ENCODE assay signal across 9 mouse cellular contexts in the genomic region with DNA sequence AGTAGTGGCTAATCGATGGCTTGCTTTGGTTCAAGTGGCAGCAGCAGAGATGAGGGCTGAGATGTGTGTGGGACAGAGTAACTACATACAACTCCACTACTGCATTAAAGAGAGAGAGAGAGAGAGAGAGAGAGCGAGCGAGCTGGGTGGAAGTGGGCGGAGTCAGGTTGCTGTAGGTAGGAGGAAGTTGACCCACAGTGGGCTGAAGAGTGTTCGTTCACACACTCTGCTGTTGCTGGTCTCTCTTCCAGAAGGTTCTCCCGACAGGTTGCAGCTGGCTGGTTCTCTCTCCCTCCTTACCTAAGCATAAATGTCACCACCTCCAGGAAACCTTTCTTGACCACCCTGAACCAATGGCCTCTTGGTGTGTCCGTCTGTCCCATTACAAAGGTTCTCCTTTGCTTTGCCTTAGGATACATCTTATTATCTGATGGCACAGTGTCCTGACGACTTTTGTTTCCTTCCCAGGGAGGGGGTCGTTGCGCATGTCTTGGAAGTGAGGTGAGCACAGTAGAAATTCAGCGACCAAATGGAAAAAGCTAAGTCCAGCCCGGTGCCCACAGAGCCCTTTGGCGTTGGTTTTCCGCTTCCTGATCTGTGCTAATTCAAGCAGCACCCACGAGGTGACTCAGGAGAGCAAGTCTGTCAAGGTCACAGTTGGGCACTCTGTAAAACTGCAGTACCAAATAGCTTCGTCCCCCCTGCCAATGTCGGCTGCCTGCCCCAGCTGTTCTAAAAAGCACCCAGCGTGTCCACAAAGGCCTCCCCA. TPM values are rescaled to one million over a fixed set of nuclear protein-coding genes. Genes with fewer than 3 reads are reported as not detected.
DNase-seq lines count a peak whose midpoint lies in the region; ATAC-seq and TF ChIP-seq lines count a peak whose summit lies in the region.
"Had no signal": no experiment of that assay in that cellular context is flagged by ENCODE, and none has a peak within 500 bp of the region (broad histone marks: within the 10 kb centered on the region; RNA-seq: fewer than 3 reads in every experiment).

No protein-coding gene starts in this region.

- DNase-seq in kidney, adult 2 months: peak; percentile 60
- DNase-seq in kidney, postnatal 4 days: no peak
- peak; percentile 69 to 80 for DNase-seq in thymus, postnatal 36 days
- DNase-seq in embryo, embryonic 9.5 days (ENCODE audit: extremely low spot score): no peak
- DNase-seq in cerebellum, postnatal 14 days: no peak

- no peaks in the 10 kb centered on the region for H3K36me3 ChIP-seq in kidney, adult 2 months (ENCODE audit: control insufficient read depth, insufficient read depth, low read length)
- 0 out of 2 replicates have a peak, but pooled peaks cover 9% of the 10 kb centered on the region for H3K36me3 ChIP-seq in heart, embryonic 14.5 days (ENCODE audit: control insufficient read depth, insufficient read depth, low read length)
- no peaks in the 10 kb centered on the region for H3K36me3 ChIP-seq in liver, embryonic 16.5 days (ENCODE audit: control insufficient read depth, insufficient read depth)
- 0 out of 2 replicates have a peak, but pooled peaks cover 4% of the 10 kb centered on the region for H3K36me3 ChIP-seq in intestine, embryonic 16.5 days (ENCODE audit: control insufficient read depth, insufficient read depth, low read length)

- H3K27ac ChIP-seq in kidney, adult 2 months (ENCODE audit: insufficient read depth, low read depth, low read length): peak overlapping the region; percentile 66
- H3K27ac ChIP-seq in heart, embryonic 14.5 days (replicated peaks in 1 of 2; ENCODE audit: control insufficient read depth in 1 of 2, insufficient read depth in 1 of 2, low read depth in 2 of 2, low read length in 2 of 2): peak overlapping the region; percentile 25 to 54; a peak in 2 of 4 replicates
- peak overlapping the region; percentile 45; the same call in 1 of the 2 replicates for H3K27ac ChIP-seq in liver, embryonic 16.5 days (ENCODE audit: low read length)
- H3K27ac ChIP-seq in intestine, embryonic 16.5 days (ENCODE audit: low read length): no peak overlapping the region

- no peak for ATAC-seq in heart, embryonic 14.5 days (ENCODE audit: insufficient number of reproducible peaks, insufficient read depth, low FRiP score, low read depth)
- 0 out of 2 replicates have a peak, but pooled peaks have one; percentile 19 for ATAC-seq in liver, embryonic 16.5 days (ENCODE audit: low read depth)
- ATAC-seq in intestine, embryonic 16.5 days: no peak

- no peak overlapping the region for H3K4me2 ChIP-seq in heart, embryonic 14.5 days (ENCODE audit: low read length)
- peak overlapping the region; percentile 48 for H3K4me2 ChIP-seq in liver, embryonic 16.5 days (ENCODE audit: low read depth, low read length)
- no peak overlapping the region for H3K4me2 ChIP-seq in intestine, embryonic 16.5 days (ENCODE audit: low read depth, low read length)

- H3K4me3 ChIP-seq in kidney, adult 2 months (ENCODE audit: insufficient read depth, low read depth, low read length): no peak overlapping the region
- no peak overlapping the region for H3K4me3 ChIP-seq in heart, embryonic 14.5 days (ENCODE audit: control insufficient read depth in 1 of 2, insufficient read depth in 1 of 2, low read depth in 1 of 2, low read length in 2 of 2)
- no peak overlapping the region for H3K4me3 ChIP-seq in liver, embryonic 16.5 days (ENCODE audit: low read depth, low read length)
- H3K4me3 ChIP-seq in intestine, embryonic 16.5 days (ENCODE audit: low read length): no peak overlapping the region

- no peak for TF ChIP-seq POLR2A in kidney, adult 2 months (IDR thresholded peaks at IDR 0.05; ENCODE audit: low read depth, low read length)

- H3K4me1 ChIP-seq in kidney, adult 2 months (ENCODE audit: control insufficient read depth, insufficient read depth, low read length): no peaks in the 10 kb centered on the region
- H3K4me1 ChIP-seq in heart, embryonic 14.5 days (ENCODE audit: control insufficient read depth in 2 of 2, insufficient read depth in 2 of 2, low read length in 2 of 2): peaks cover 9 to 12% of the 10 kb centered on the region in 2 experiments
- peaks cover 26% of the 10 kb centered on the region for H3K4me1 ChIP-seq in liver, embryonic 16.5 days (ENCODE audit: control insufficient read depth, low read depth, low read length)
- H3K4me1 ChIP-seq in intestine, embryonic 16.5 days (ENCODE audit: control insufficient read depth, insufficient read depth, low read length): peaks cover 11% of the 10 kb centered on the region

- H3K27me3 ChIP-seq in kidney, adult 2 months (replicated peaks; ENCODE audit: control insufficient read depth, insufficient read depth, low read length): no peaks in the 10 kb centered on the region
- H3K27me3 ChIP-seq in heart, embryonic 14.5 days (ENCODE audit: control insufficient read depth, insufficient read depth, low read length): no peaks in the 10 kb centered on the region
- no peaks in the 10 kb centered on the region; the same call in 1 of the 2 replicates for H3K27me3 ChIP-seq in liver, embryonic 16.5 days (ENCODE audit: control insufficient read depth, insufficient read depth, low read depth, low read length)
- H3K27me3 ChIP-seq in intestine, embryonic 16.5 days (replicated peaks; ENCODE audit: control insufficient read depth, insufficient read depth, low read length): no peaks in the 10 kb centered on the region

- 49% methylated on average over 18 of the region's 18 CpGs for WGBS in kidney, adult 2 months
- 56% methylated on average over 18 of the region's 18 CpGs for WGBS in heart, embryonic 14.5 days
- WGBS in liver, embryonic 16.5 days (ENCODE audit: insufficient replicate concordance): 25% methylated on average over 17 of the region's 18 CpGs
- 77% methylated on average over 18 of the region's 18 CpGs for WGBS in intestine, embryonic 16.5 days

- H3K9ac ChIP-seq in heart, embryonic 14.5 days (ENCODE audit: low read length): peak overlapping the region; percentile 38; the same call in 1 of the 2 replicates
- no peak overlapping the region; the same call in 1 of the 2 replicates for H3K9ac ChIP-seq in liver, embryonic 16.5 days (ENCODE audit: low read depth, low read length)
- no peak overlapping the region for H3K9ac ChIP-seq in intestine, embryonic 16.5 days (ENCODE audit: low read depth, low read length)

- H3K9me3 ChIP-seq in heart, embryonic 14.5 days (ENCODE audit: control insufficient read depth, low read length): 0 out of 2 replicates have a peak, but pooled peaks cover 2% of the 10 kb centered on the region
- H3K9me3 ChIP-seq in liver, embryonic 16.5 days (replicated peaks; ENCODE audit: control insufficient read depth, low read length): no peaks in the 10 kb centered on the region
- no peaks in the 10 kb centered on the region for H3K9me3 ChIP-seq in intestine, embryonic 16.5 days (ENCODE audit: control insufficient read depth, low read length)

- no peak for TF ChIP-seq CTCF in kidney, adult 2 months (conservative IDR thresholded peaks at IDR 0.05; ENCODE audit: insufficient read depth, insufficient read length, low read depth, low read length)

RNA-seq across cellular contexts. Expression of a gene that starts 6.7 kb away (rescaled TPM):
- 12.1 and 13.4 TPM in 2 replicates for polyA plus RNA-seq in kidney, adult 2 months (2012; rRNA removed)
- polyA plus RNA-seq in heart, embryonic 14.5 days (2014; fragmentation: Nextera tagmentation; extraction: Ambion mirVana): 0.99 and 2.0 TPM in 2 replicates
- 1.7 and 2.3 TPM in 2 replicates for polyA plus RNA-seq in liver, embryonic 16.5 days (2015; fragmentation: Nextera tagmentation; extraction: Ambion mirVana)
- 2.5 and 2.8 TPM in 2 replicates for polyA plus RNA-seq in intestine, embryonic 16.5 days (2015; fragmentation: Nextera tagmentation; extraction: Ambion mirVana)

RNA-seq across cellular contexts. Expression of a gene that starts 16.2 kb away (rescaled TPM):
- 6.7 and 8.8 TPM in 2 replicates for polyA plus RNA-seq in kidney, adult 2 months (2012; rRNA removed)
- 7.9 and 9.3 TPM in 2 replicates for polyA plus RNA-seq in heart, embryonic 14.5 days (2014; fragmentation: Nextera tagmentation; extraction: Ambion mirVana)
- polyA plus RNA-seq in liver, embryonic 16.5 days (2015; fragmentation: Nextera tagmentation; extraction: Ambion mirVana): 3.5 and 4.1 TPM in 2 replicates
- polyA plus RNA-seq in intestine, embryonic 16.5 days (2015; fragmentation: Nextera tagmentation; extraction: Ambion mirVana): 6.6 and 6.9 TPM in 2 replicates

RNA-seq across cellular contexts. Expression of a gene that starts 43.4 kb away (rescaled TPM):
- 34.2 and 35.1 TPM in 2 replicates for polyA plus RNA-seq in kidney, adult 2 months (2012; rRNA removed)
- 53.0 and 64.3 TPM in 2 replicates for polyA plus RNA-seq in heart, embryonic 14.5 days (2014; fragmentation: Nextera tagmentation; extraction: Ambion mirVana)
- 63.8 and 73.2 TPM in 2 replicates for polyA plus RNA-seq in liver, embryonic 16.5 days (2015; fragmentation: Nextera tagmentation; extraction: Ambion mirVana)
- polyA plus RNA-seq in intestine, embryonic 16.5 days (2015; fragmentation: Nextera tagmentation; extraction: Ambion mirVana): 64.3 and 66.3 TPM in 2 replicates

RNA-seq across cellular contexts. Expression of a gene that starts 56.7 kb away (rescaled TPM):
- 418 and 439 TPM in 2 replicates for polyA plus RNA-seq in kidney, adult 2 months (2012; rRNA removed)
- not detected in 2 replicates for polyA plus RNA-seq in heart, embryonic 14.5 days (2014; fragmentation: Nextera tagmentation; extraction: Ambion mirVana)
- 110 and 129 TPM in 2 replicates for polyA plus RNA-seq in liver, embryonic 16.5 days (2015; fragmentation: Nextera tagmentation; extraction: Ambion mirVana)
- 9.0 and 9.9 TPM in 2 replicates for polyA plus RNA-seq in intestine, embryonic 16.5 days (2015; fragmentation: Nextera tagmentation; extraction: Ambion mirVana)
- polyA plus RNA-seq: embryonic facial prominence, embryonic 11.5 days had no signal

RNA-seq across cellular contexts. Expression of a gene that starts 57.6 kb away (rescaled TPM):
- 9.9 and 12.7 TPM in 2 replicates for polyA plus RNA-seq in kidney, adult 2 months (2012; rRNA removed)
- polyA plus RNA-seq in heart, embryonic 14.5 days (2014; fragmentation: Nextera tagmentation; extraction: Ambion mirVana): 10.8 and 11.3 TPM in 2 replicates
- polyA plus RNA-seq in liver, embryonic 16.5 days (2015; fragmentation: Nextera tagmentation; extraction: Ambion mirVana): 25.1 and 26.1 TPM in 2 replicates
- 10.4 and 10.9 TPM in 2 replicates for polyA plus RNA-seq in intestine, embryonic 16.5 days (2015; fragmentation: Nextera tagmentation; extraction: Ambion mirVana)

Comparison
In these comparisons a context has a peak if more than half of its experiments do, and no peak if none do; other contexts are left out.
1. DNase-seq: peak in kidney, adult 2 months (single experiment) and thymus, postnatal 36 days (2 of 2); none in kidney, postnatal 4 days (0 of 2), embryo, embryonic 9.5 days (single experiment) and cerebellum, postnatal 14 days (0 of 2).